Comparison of ENCODE assay signal across 8 mouse cellular contexts in genomic region chr7:105515178-105515577, GRCm38 (mm10). TPM values are rescaled to one million over a fixed set of nuclear protein-coding genes. Genes with fewer than 3 reads are reported as not detected.
A peak's percentile ranks its signal among the peaks of the same experiment; 100 is the strongest.
DNase-seq lines count a peak whose midpoint lies in the region; ATAC-seq lines count a peak whose summit lies in the region.

No protein-coding gene starts in this region.

- peak; percentile 43 for DNase-seq in gastrocnemius, adult 18-20 months (ENCODE audit: low spot score)
- DNase-seq in gastrocnemius, postnatal 25 days: no peak
- peak; percentile 58 for DNase-seq in brain, adult 2 months (ENCODE audit: low read depth, low spot score)
- DNase-seq in left cerebral cortex, postnatal 14 days (ENCODE audit: low spot score in 2 of 2): peak; percentile 45 to 71
- DNase-seq in spleen, adult 12 weeks (ENCODE audit: low spot score): peak; percentile 7

- peak; percentile 73 for ATAC-seq in erythroblast, adult 5-6 weeks (replicated peaks; ENCODE audit: low FRiP score, poor library complexity, severe bottlenecking)
- ATAC-seq in hindbrain, embryonic 15.5 days (ENCODE audit: low FRiP score, low read depth): peak; percentile 53
- ATAC-seq in midbrain, embryonic 12.5 days (ENCODE audit: low FRiP score, low read depth): peak; percentile 31; the same call in 1 of the 2 replicates

- H3K27me3 ChIP-seq in hindbrain, embryonic 15.5 days: no peaks in the 10 kb centered on the region
- peaks cover 61% of the 10 kb centered on the region for H3K27me3 ChIP-seq in midbrain, embryonic 12.5 days

- H3K4me3 ChIP-seq in hindbrain, embryonic 15.5 days: no peak overlapping the region
- H3K4me3 ChIP-seq in midbrain, embryonic 12.5 days: no peak overlapping the region

- no peaks in the 10 kb centered on the region for H3K9me3 ChIP-seq in hindbrain, embryonic 15.5 days
- H3K9me3 ChIP-seq in midbrain, embryonic 12.5 days: no peaks in the 10 kb centered on the region

- intact Hi-C loops in left cerebral cortex, postnatal 14 days (cut with DNase I): loop anchor here (5.0 kb wide), 2 partner anchors 33 to 103 kb away; partner anchors contain the start of gene Cavin3

- no peaks in the 10 kb centered on the region for H3K36me3 ChIP-seq in hindbrain, embryonic 15.5 days
- H3K36me3 ChIP-seq in midbrain, embryonic 12.5 days: no peaks in the 10 kb centered on the region

- WGBS in hindbrain, embryonic 15.5 days: 12% methylated on average over 5 of the region's 5 CpGs
- WGBS in midbrain, embryonic 12.5 days: 11% methylated on average over 5 of the region's 5 CpGs

- 0 out of 2 replicates have a peak overlapping the region, but pooled peaks have one; percentile 12 for H3K27ac ChIP-seq in hindbrain, embryonic 15.5 days (replicated peaks)
- H3K27ac ChIP-seq in midbrain, embryonic 12.5 days (replicated peaks): no peak overlapping the region

- H3K9ac ChIP-seq in hindbrain, embryonic 15.5 days: no peak overlapping the region
- no peak overlapping the region for H3K9ac ChIP-seq in midbrain, embryonic 12.5 days (replicated peaks)

- H3K4me2 ChIP-seq in hindbrain, embryonic 15.5 days: no peak overlapping the region
- H3K4me2 ChIP-seq in midbrain, embryonic 12.5 days (replicated peaks): no peak overlapping the region

- peaks cover 13% of the 10 kb centered on the region for H3K4me1 ChIP-seq in hindbrain, embryonic 15.5 days (replicated peaks)
- H3K4me1 ChIP-seq in midbrain, embryonic 12.5 days: peaks cover 5% of the 10 kb centered on the region; the same call in 1 of the 2 replicates

RNA-seq across cellular contexts. Expression of gene Cavin3, which starts 33.1 kb away (rescaled TPM):
- 10 to 100 TPM in 1 of 2 experiments, 1 to 10 TPM in 1; 9.1 to 13.0 TPM for total RNA-seq in gastrocnemius, adult 18-20 months (2021)
- total RNA-seq in gastrocnemius, postnatal 25 days (2021): 10 to 100 TPM; 14.3 to 19.6 TPM
- not detected in 2 replicates for total RNA-seq in erythroblast, adult 5-6 weeks (2015; ENCODE audit: low replicate concordance)
- not detected in 2 replicates for total RNA-seq in erythroblast, adult 5-6 weeks (2017; ENCODE audit: low replicate concordance)
- 37.6 and 41.2 TPM in 2 replicates for polyA plus RNA-seq in hindbrain, embryonic 15.5 days (2015; fragmentation: Nextera tagmentation; extraction: Ambion mirVana)
- total RNA-seq in left cerebral cortex, postnatal 14 days (2021): 10 to 100 TPM; 19.0 to 21.1 TPM
- polyA plus RNA-seq in midbrain, embryonic 12.5 days (2016; fragmentation: Nextera tagmentation; extraction: Ambion mirVana): 28.0 and 36.3 TPM in 2 replicates

RNA-seq across cellular contexts. Expression of gene Smpd1, which starts 39.0 kb away (rescaled TPM):
- 10 to 100 TPM; 49.7 to 53.4 TPM for total RNA-seq in gastrocnemius, adult 18-20 months (2021)
- total RNA-seq in gastrocnemius, postnatal 25 days (2021): 10 to 100 TPM; 48.6 to 51.5 TPM
- 8.6 and 11.7 TPM in 2 replicates for total RNA-seq in erythroblast, adult 5-6 weeks (2015; ENCODE audit: low replicate concordance)
- 2.0 and 4.4 TPM in 2 replicates for total RNA-seq in erythroblast, adult 5-6 weeks (2017; ENCODE audit: low replicate concordance)
- polyA plus RNA-seq in hindbrain, embryonic 15.5 days (2015; fragmentation: Nextera tagmentation; extraction: Ambion mirVana): 88.5 and 94.2 TPM in 2 replicates
- 100 to 1,000 TPM; 111 to 112 TPM for total RNA-seq in left cerebral cortex, postnatal 14 days (2021)
- polyA plus RNA-seq in midbrain, embryonic 12.5 days (2016; fragmentation: Nextera tagmentation; extraction: Ambion mirVana): 48.5 and 51.1 TPM in 2 replicates

Comparison
In these comparisons a context has a peak if more than half of its experiments do, and no peak if none do; other contexts are left out.
1. RNA of gene Cavin3, which starts 33.1 kb away (total RNA-seq): 19.0 to 21.1 TPM in left cerebral cortex, postnatal 14 days, 14.3 to 19.6 TPM in gastrocnemius, postnatal 25 days and 9.1 to 13.0 TPM in gastrocnemius, adult 18-20 months; not detected in erythroblast, adult 5-6 weeks; every median in the first group is over 10 times any median in the second.
2. Peak in every context shown above with its lines, with median percentiles within 50 percentile points of each other: ATAC-seq.